Mouse (Mus musculus) liver, embryonic 14.5 days (tissue): ENCODE data around the gene Gm266.

Experiments used
- CTCF ChIP-seq: IDR thresholded peaks from 2 replicates; pipeline ENCODE4 v1.5.1; 2016; ENCODE audit warnings: antibody characterized with exemption, low read depth, control low read depth
- EP300 ChIP-seq: IDR thresholded peaks from 2 replicates; pipeline ENCODE4 v1.6.1; 2016; ENCODE audit warnings: antibody characterized with exemption, low read depth

DNA sequence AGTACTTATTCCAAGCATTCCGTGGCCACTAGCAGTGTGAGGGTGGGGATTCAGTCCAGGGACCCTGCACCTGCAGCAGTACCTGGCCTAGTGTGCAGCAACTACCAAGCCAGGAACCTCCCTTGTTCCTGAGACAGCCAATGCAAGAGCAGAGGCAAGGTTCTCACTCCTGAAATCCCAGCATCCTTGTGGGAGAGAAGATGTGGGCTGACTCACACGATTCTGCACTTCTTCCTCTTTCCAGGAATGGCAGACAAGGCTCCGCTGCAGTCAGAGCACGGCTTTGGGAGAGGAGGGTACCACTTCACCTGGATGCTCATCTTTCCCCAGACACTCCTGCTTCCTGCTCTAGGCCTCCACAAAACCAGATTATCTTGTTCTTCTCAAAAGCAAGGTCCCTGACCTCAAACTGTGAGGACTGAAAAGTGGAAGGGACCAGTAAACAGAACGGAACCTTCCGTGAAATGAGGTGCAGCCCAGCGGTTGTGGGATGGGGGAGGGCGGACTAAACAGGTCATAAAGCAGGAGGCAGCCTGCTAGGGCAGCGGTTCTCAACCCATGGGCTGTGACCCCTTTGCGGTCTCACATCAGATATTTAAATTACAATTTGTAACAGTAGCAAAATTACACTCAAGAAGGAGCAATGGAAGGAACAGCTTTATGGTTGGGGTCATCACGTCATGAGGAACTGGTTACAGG is 47.6 kb upstream of the Gm266 start:
- TF ChIP-seq CTCF (no peak), EP300 (no peak)
